10 mouse cellular contexts compared by ENCODE assay signal in the genomic region with DNA sequence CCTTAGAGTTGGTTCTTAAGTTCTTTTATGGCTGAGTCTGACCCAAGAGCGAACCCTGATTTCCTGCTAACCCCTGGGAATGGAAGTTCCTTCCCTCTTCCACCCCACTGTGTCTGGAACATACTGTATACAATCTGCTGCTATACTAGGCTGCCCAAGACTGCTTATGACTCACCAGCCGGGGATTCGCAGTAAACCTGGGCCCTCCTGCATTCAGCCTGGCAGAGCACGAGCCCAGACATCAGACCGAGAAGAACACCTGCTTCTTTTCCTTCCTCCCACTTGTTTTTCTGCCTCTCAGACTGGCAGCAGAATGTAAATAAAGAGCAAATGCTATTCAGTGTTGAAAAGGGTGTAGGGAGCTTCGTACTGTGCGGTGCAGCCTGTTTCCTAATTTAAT. TPM values are rescaled to one million over a fixed set of nuclear protein-coding genes. Genes with fewer than 3 reads are reported as not detected.
A peak's percentile ranks its signal among the peaks of the same experiment; 100 is the strongest.
DNase-seq lines count a peak whose midpoint lies in the region; ATAC-seq lines count a peak whose summit lies in the region.
"Had no signal": no experiment of that assay in that cellular context is flagged by ENCODE, and none has a peak within 500 bp of the region (broad histone marks: within the 10 kb centered on the region; RNA-seq: fewer than 3 reads in every experiment).

No protein-coding gene starts in this region.

- WGBS in forebrain, embryonic 13.5 days = 75% methylated on average over 7 of the region's 7 CpGs
- 87% methylated on average over 7 of the region's 7 CpGs for WGBS in forebrain, embryonic 10.5 days
- 73% methylated on average over 7 of the region's 7 CpGs for WGBS in forebrain, embryonic 14.5 days
- WGBS in liver, embryonic 11.5 days = 71% methylated on average over 7 of the region's 7 CpGs
- 82% methylated on average over 7 of the region's 7 CpGs for WGBS in embryonic facial prominence, embryonic 10.5 days

- H3K4me2 ChIP-seq in forebrain, embryonic 13.5 days = no peak overlapping the region
- no peak overlapping the region for H3K4me2 ChIP-seq in forebrain, embryonic 14.5 days (ENCODE audit: low read length)
- no peak overlapping the region for H3K4me2 ChIP-seq in liver, embryonic 11.5 days

- ATAC-seq in forebrain, embryonic 13.5 days = peak; percentile 57; the same call in 1 of the 2 replicates
- peak; percentile 63; the same call in 1 of the 2 replicates for ATAC-seq in forebrain, embryonic 14.5 days
- ATAC-seq in megakaryocyte progenitor cell, adult 5-6 weeks (replicated peaks; ENCODE audit: poor library complexity) = no peak
- no peak for ATAC-seq in liver, embryonic 11.5 days (replicated peaks; ENCODE audit: low FRiP score)

- no peaks in the 10 kb centered on the region for H3K36me3 ChIP-seq in forebrain, embryonic 13.5 days (ENCODE audit: poor library complexity, severe bottlenecking)
- no peaks in the 10 kb centered on the region for H3K36me3 ChIP-seq in forebrain, embryonic 10.5 days (replicated peaks)
- H3K36me3 ChIP-seq in forebrain, embryonic 14.5 days (ENCODE audit: control insufficient read depth, insufficient read depth, low read length) = no peaks in the 10 kb centered on the region
- H3K36me3 ChIP-seq in liver, embryonic 11.5 days (ENCODE audit: control insufficient read depth, insufficient read depth, low read length) = no peaks in the 10 kb centered on the region
- H3K36me3 ChIP-seq in embryonic facial prominence, embryonic 10.5 days (replicated peaks) = no peaks in the 10 kb centered on the region

- no peak overlapping the region for H3K4me3 ChIP-seq in forebrain, embryonic 13.5 days
- H3K4me3 ChIP-seq in forebrain, embryonic 10.5 days = no peak overlapping the region
- no peak overlapping the region for H3K4me3 ChIP-seq in forebrain, embryonic 14.5 days (ENCODE audit: low read depth, low read length)
- H3K4me3 ChIP-seq in liver, embryonic 11.5 days (ENCODE audit: low read depth, low read length) = no peak overlapping the region
- no peak overlapping the region for H3K4me3 ChIP-seq in embryonic facial prominence, embryonic 10.5 days

- no peak overlapping the region for H3K9ac ChIP-seq in forebrain, embryonic 13.5 days
- no peak overlapping the region for H3K9ac ChIP-seq in forebrain, embryonic 14.5 days (ENCODE audit: low read length)
- H3K9ac ChIP-seq in liver, embryonic 11.5 days (ENCODE audit: low read depth, low read length) = no peak overlapping the region

- DNase-seq in forebrain, embryonic 10.5 days (ENCODE audit: extremely low spot score, low spot score) = no peak
- peak; percentile 26 for DNase-seq in A20 (ENCODE audit: low read depth, low spot score)
- peak; percentile 53 for DNase-seq in forebrain, embryonic 14.5 days (ENCODE audit: low spot score)
- peak; percentile 64 to 68 for DNase-seq in right cerebral cortex, adult 2 months (ENCODE audit: low spot score in 2 of 2)
- no peak for DNase-seq in liver, embryonic 11.5 days (ENCODE audit: low spot score)
- DNase-seq in embryonic facial prominence, embryonic 10.5 days (ENCODE audit: low spot score) = no peak
- DNase-seq: adrenal gland, adult 2 months; heart, postnatal 36 days had no signal

- H3K27ac ChIP-seq in forebrain, embryonic 13.5 days = 0 out of 2 replicates have a peak overlapping the region, but pooled peaks have one; percentile 12
- H3K27ac ChIP-seq in forebrain, embryonic 10.5 days = no peak overlapping the region
- no peak overlapping the region; the same call in 1 of the 2 replicates for H3K27ac ChIP-seq in forebrain, embryonic 14.5 days (ENCODE audit: low read depth, low read length)
- H3K27ac ChIP-seq in liver, embryonic 11.5 days (ENCODE audit: low read depth, low read length) = no peak overlapping the region
- no peak overlapping the region for H3K27ac ChIP-seq in embryonic facial prominence, embryonic 10.5 days (replicated peaks)

- no peaks in the 10 kb centered on the region for H3K9me3 ChIP-seq in forebrain, embryonic 13.5 days (replicated peaks)
- H3K9me3 ChIP-seq in forebrain, embryonic 10.5 days = no peaks in the 10 kb centered on the region
- H3K9me3 ChIP-seq in forebrain, embryonic 14.5 days (replicated peaks; ENCODE audit: control insufficient read depth, low read length) = no peaks in the 10 kb centered on the region
- no peaks in the 10 kb centered on the region for H3K9me3 ChIP-seq in liver, embryonic 11.5 days (ENCODE audit: control insufficient read depth, low read length)
- 0 out of 2 replicates have a peak, but pooled peaks cover 3% of the 10 kb centered on the region for H3K9me3 ChIP-seq in embryonic facial prominence, embryonic 10.5 days

- H3K4me1 ChIP-seq in forebrain, embryonic 13.5 days = peaks cover 15% of the 10 kb centered on the region
- H3K4me1 ChIP-seq in forebrain, embryonic 10.5 days = peaks cover 30% of the 10 kb centered on the region
- peaks cover 5% of the 10 kb centered on the region for H3K4me1 ChIP-seq in forebrain, embryonic 14.5 days (ENCODE audit: control insufficient read depth, insufficient read depth, low read length)
- H3K4me1 ChIP-seq in liver, embryonic 11.5 days (replicated peaks; ENCODE audit: control insufficient read depth, insufficient read depth, low read length) = peaks cover 1% of the 10 kb centered on the region; the same call in 1 of the 2 replicates
- peaks cover 15% of the 10 kb centered on the region for H3K4me1 ChIP-seq in embryonic facial prominence, embryonic 10.5 days

- H3K27me3 ChIP-seq in forebrain, embryonic 13.5 days = no peaks in the 10 kb centered on the region
- H3K27me3 ChIP-seq in forebrain, embryonic 10.5 days (ENCODE audit: poor library complexity, severe bottlenecking) = no peaks in the 10 kb centered on the region
- H3K27me3 ChIP-seq in forebrain, embryonic 14.5 days (replicated peaks; ENCODE audit: control insufficient read depth, insufficient read depth, low read length) = no peaks in the 10 kb centered on the region
- no peaks in the 10 kb centered on the region for H3K27me3 ChIP-seq in liver, embryonic 11.5 days (replicated peaks; ENCODE audit: control insufficient read depth, insufficient read depth, low read length)
- H3K27me3 ChIP-seq in embryonic facial prominence, embryonic 10.5 days (replicated peaks; ENCODE audit: low read depth, poor library complexity, severe bottlenecking) = no peaks in the 10 kb centered on the region

RNA-seq across cellular contexts. Expression of a gene that starts 24.7 kb away (rescaled TPM):
- polyA plus RNA-seq in forebrain, embryonic 13.5 days (2015; fragmentation: Nextera tagmentation; extraction: Ambion mirVana) = 233 and 254 TPM in 2 replicates
- polyA plus RNA-seq in forebrain, embryonic 10.5 days (2016; fragmentation: Nextera tagmentation; extraction: Ambion mirVana) = 214 and 224 TPM in 2 replicates
- polyA plus RNA-seq in forebrain, embryonic 14.5 days (2014; fragmentation: Nextera tagmentation; extraction: Ambion mirVana) = 250 and 280 TPM in 2 replicates
- 128 and 138 TPM in 2 replicates for total RNA-seq in megakaryocyte progenitor cell, adult 5-6 weeks (2015)
- total RNA-seq in megakaryocyte progenitor cell, adult 5-6 weeks (2017) = 223 and 244 TPM in 2 replicates
- polyA plus RNA-seq in liver, embryonic 11.5 days (2014; fragmentation: Nextera tagmentation; extraction: Ambion mirVana) = 228 and 243 TPM in 2 replicates
- 204 and 209 TPM in 2 replicates for polyA plus RNA-seq in embryonic facial prominence, embryonic 10.5 days (2016; fragmentation: Nextera tagmentation; extraction: Ambion mirVana)

RNA-seq across cellular contexts. Expression of a gene that starts 53.1 kb away (rescaled TPM):
- 2.2 and 2.3 TPM in 2 replicates for polyA plus RNA-seq in forebrain, embryonic 13.5 days (2015; fragmentation: Nextera tagmentation; extraction: Ambion mirVana)
- polyA plus RNA-seq in forebrain, embryonic 10.5 days (2016; fragmentation: Nextera tagmentation; extraction: Ambion mirVana) = 8.1 and 8.8 TPM in 2 replicates
- 2.6 and 4.0 TPM in 2 replicates for polyA plus RNA-seq in forebrain, embryonic 14.5 days (2014; fragmentation: Nextera tagmentation; extraction: Ambion mirVana)
- total RNA-seq in megakaryocyte progenitor cell, adult 5-6 weeks (2015) = 1.0 and 2.6 TPM in 2 replicates
- 0.64 TPM in 1 of 2 replicates, not detected in the other for total RNA-seq in megakaryocyte progenitor cell, adult 5-6 weeks (2017)
- polyA plus RNA-seq in liver, embryonic 11.5 days (2014; fragmentation: Nextera tagmentation; extraction: Ambion mirVana) = 6.6 and 6.8 TPM in 2 replicates
- polyA plus RNA-seq in embryonic facial prominence, embryonic 10.5 days (2016; fragmentation: Nextera tagmentation; extraction: Ambion mirVana) = 11.3 and 13.0 TPM in 2 replicates

Comparison
In these comparisons a context has a peak if more than half of its experiments do, and no peak if none do; other contexts are left out.
1. DNase-seq: peak in A20 (single experiment), forebrain, embryonic 14.5 days (single experiment) and right cerebral cortex, adult 2 months (2 of 2); none in forebrain, embryonic 10.5 days (single experiment), liver, embryonic 11.5 days (single experiment) and embryonic facial prominence, embryonic 10.5 days (single experiment).
2. ATAC-seq: peak in forebrain, embryonic 13.5 days (single experiment) and forebrain, embryonic 14.5 days (single experiment); none in megakaryocyte progenitor cell, adult 5-6 weeks (single experiment) and liver, embryonic 11.5 days (single experiment).